Mouse (Mus musculus) olfactory bulb, adult 2 months (tissue): Measurements from ENCODE around the gene Ttc12.

Experiments
- CTCF ChIP-seq: fragments of 200-500 bp; IDR thresholded peaks from 2 replicates; pipeline ENCODE4 v1.5.1; 2012; ENCODE audit warnings: low read depth, mild to moderate bottlenecking, low read length, moderate library complexity; ENCODE audit not compliant: insufficient read depth
- POLR2A ChIP-seq: fragments of 200-500 bp; IDR thresholded peaks from 2 replicates; pipeline ENCODE4 v1.6.1; 2012; ENCODE audit warnings: mild to moderate bottlenecking, low read depth, low read length, moderate library complexity; ENCODE audit not compliant: insufficient read depth

GRCm38 (mm10) chr9:49486805-49487656, 1.0 kb upstream of the Ttc12 start:
- TF ChIP-seq POLR2A: no peak
- TF ChIP-seq CTCF: no peak
